Mouse (Mus musculus) erythroblast, adult 5-6 weeks (primary cell): ENCODE measurements around the gene Gdpd5. TPM values are rescaled to one million over a fixed set of nuclear protein-coding genes. Genes with fewer than 3 reads are reported as not detected.
"Not testable (repeated sequence)": the region's sequence is repeated elsewhere in the genome, so short reads cannot be mapped to it uniquely, and the experiment has no call there.

Source experiments
- ATAC-seq: replicated peaks from 2 replicates; pipeline ENCODE4 v1.8.0; 2016; ENCODE audit warnings: moderate number of reproducible peaks, mild to moderate bottlenecking, moderate TSS enrichment, inconsistent platforms; ENCODE audit not compliant: poor library complexity, low FRiP score, severe bottlenecking
- total RNA-seq, 2 experiments: library from RNA; stranded (forward) in 1 of 2; stranded (reverse) in 1 of 2; fragments of 150-400 nt in 1 of 2; fragments of 200-764, 138-1000 nt in 1 of 2; gene quantifications; 2 replicates each; pipeline versions ENCODE4 v1.2.3 to v1.2.4; 2015 to 2017; ENCODE audit warnings: low replicate concordance in 2 of 2

Gdpd5 gene
- total RNA-seq, 2 experiments from 2014 or later, result not detected

GRCm38 (mm10) chr7:99362137-99362536, 19.1 kb upstream of the Gdpd5 start:
- no peak for ATAC-seq

- ATAC-seq, result no peak
These were observed 16.1 kb upstream of the Gdpd5 start for GRCm38 (mm10) chr7:99365069-99365468.

- no peak for ATAC-seq
These were observed 14.5 kb upstream of the Gdpd5 start for GRCm38 (mm10) chr7:99366716-99367115.

GRCm38 (mm10) chr7:99374325-99374724, 6.9 kb upstream of the Gdpd5 start:
- not testable (repeated sequence) for ATAC-seq

- no peak for ATAC-seq
These were observed 5.8 kb upstream of the Gdpd5 start for GRCm38 (mm10) chr7:99375455-99375854.

GRCm38 (mm10) chr7:99378870-99379269, 2.3 kb upstream of the Gdpd5 start:
- no peak for ATAC-seq

GRCm38 (mm10) chr7:99380491-99381213, 562 bp upstream of the Gdpd5 start:
- ATAC-seq, result no peak

- ATAC-seq, result no peak
These were observed 1.1 kb downstream of the Gdpd5 start for GRCm38 (mm10) chr7:99382088-99383000.

- no peak for ATAC-seq
These were observed 2.0 kb downstream of the Gdpd5 start for GRCm38 (mm10) chr7:99383246-99383645.

- no peak for ATAC-seq
These were observed 2.9 kb downstream of the Gdpd5 start for GRCm38 (mm10) chr7:99384101-99384611.

- ATAC-seq, result no peak
These were observed 4.8 kb downstream of the Gdpd5 start for GRCm38 (mm10) chr7:99386030-99386429.

GRCm38 (mm10) chr7:99386811-99387210, 5.6 kb downstream of the Gdpd5 start:
- ATAC-seq, result no peak

GRCm38 (mm10) chr7:99387356-99387755, 6.1 kb downstream of the Gdpd5 start:
- ATAC-seq, result no peak

- ATAC-seq, result no peak
These were observed 9.3 kb downstream of the Gdpd5 start for GRCm38 (mm10) chr7:99390559-99390958.

- ATAC-seq, result no peak
These were observed 11.5 kb downstream of the Gdpd5 start for GRCm38 (mm10) chr7:99392696-99393095.

- ATAC-seq, result no peak
These were observed 12.6 kb downstream of the Gdpd5 start for GRCm38 (mm10) chr7:99393711-99394325.

- no peak for ATAC-seq
These were observed 14.2 kb downstream of the Gdpd5 start for GRCm38 (mm10) chr7:99395385-99395784.

GRCm38 (mm10) chr7:99395908-99396616, 14.8 kb downstream of the Gdpd5 start:
- no peak for ATAC-seq

- ATAC-seq, result no peak
These were observed 15.9 kb downstream of the Gdpd5 start for GRCm38 (mm10) chr7:99396994-99397659.
